Mouse (Mus musculus) forebrain, embryonic 16.5 days (tissue): ENCODE results near the gene Tead2. TPM values are rescaled to one million over a fixed set of nuclear protein-coding genes. Genes with fewer than 3 reads are reported as not detected.

Experiments used
- ATAC-seq: fragments of 200-750 bp; cut with Nextera tagmentation; 2 replicates; pipeline ENCODE4 v1.8.0; 2017; ENCODE audit warnings: mild to moderate bottlenecking, moderate library complexity
- H3K27ac ChIP-seq: fragments of 300-500 bp; sonication (generic); 2 replicates; pipeline ENCODE4 v1.5.1; 2014; ENCODE audit warnings: low read length, control low read depth
- H3K27me3 ChIP-seq: fragments of 300-500 bp; sonication (generic); replicated peaks from 2 replicates; pipeline ENCODE4 v1.6.1; 2014; ENCODE audit warnings: low read length; ENCODE audit not compliant: control insufficient read depth, insufficient read depth
- H3K36me3 ChIP-seq: fragments of 300-500 bp; sonication (generic); 2 replicates; pipeline ENCODE4 v1.6.1; 2014; ENCODE audit not compliant: control insufficient read depth, insufficient read depth
- H3K4me1 ChIP-seq: fragments of 300-500 bp; sonication (generic); replicated peaks from 2 replicates; pipeline ENCODE4 v1.6.1; 2014; ENCODE audit warnings: low read length; ENCODE audit not compliant: control insufficient read depth, insufficient read depth
- H3K4me2 ChIP-seq: fragments of 300-500 bp; sonication (generic); 2 replicates; pipeline ENCODE4 v1.6.1; 2014; ENCODE audit warnings: mild to moderate bottlenecking, low read length, control low read depth
- H3K4me3 ChIP-seq: fragments of 300-500 bp; sonication (generic); replicated peaks from 2 replicates; pipeline ENCODE4 v1.5.1; 2014; ENCODE audit warnings: mild to moderate bottlenecking, low read length, control low read depth
- H3K9ac ChIP-seq: fragments of 300-500 bp; sonication (generic); replicated peaks from 2 replicates; pipeline ENCODE4 v1.6.1; 2014; ENCODE audit warnings: low read depth, low read length, control low read depth
- H3K9me3 ChIP-seq: fragments of 300-500 bp; sonication (generic); 2 replicates; pipeline ENCODE4 v1.6.1; 2016; ENCODE audit warnings: low read length; ENCODE audit not compliant: control insufficient read depth
- WGBS: fragments of 180-500 bp; shearing (Covaris S2); extraction: QIAGEN DNeasy Blood & Tissue Kit; methylation state at CpG from one replicate; pipeline ENCODE4 v1.1.7; 2014; 5-methylcytosine and 5-hydroxymethylcytosine counted together
- polyA plus RNA-seq: library from polyadenylated mRNA; unstranded; fragments of >200 nt; fragmentation: Nextera tagmentation; extraction: Ambion mirVana; gene quantifications from 2 replicates; pipeline ENCODE4 v1.2.1, GENCODE M21; 2015

The Tead2 gene
- polyA plus RNA-seq, 1 experiment from 2014 or later: 79.5 TPM

DNA sequence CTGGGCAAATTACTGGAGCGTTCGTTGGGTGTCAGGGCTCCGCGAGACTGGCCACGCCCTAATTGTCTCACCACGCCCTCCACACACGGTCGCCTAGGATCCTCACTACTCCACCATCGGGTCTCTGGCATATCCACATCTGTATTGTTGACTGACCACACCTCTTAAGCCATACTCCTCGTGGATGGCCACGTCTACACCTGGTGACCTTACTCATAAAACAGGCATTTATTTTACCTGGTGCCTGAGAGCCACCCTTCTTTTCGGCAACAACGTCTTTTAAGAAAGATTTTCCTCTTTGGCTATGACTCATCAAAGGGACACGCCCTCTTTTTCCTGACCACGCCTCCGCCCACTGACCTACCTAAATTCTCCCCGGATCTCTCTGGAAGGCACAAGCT, 3.7 kb upstream of the Tead2 start, which contains the start of gene Dkkl1:
TSS of gene Dkkl1 (minus strand) at position 297 of the 401 bp plus-strand sequence.
- Histone ChIP-seq H3K36me3 (no peaks in the 10 kb centered on the region), H3K4me2 (peak within 1 kb of the TSS; percentile 7; the same call in 1 of the 2 replicates), H3K4me3 (no peak within 1 kb of the TSS), H3K9me3 (no peaks in the 10 kb centered on the region; the same call in 1 of the 2 replicates), H3K4me1 (peaks cover 21% of the 10 kb centered on the region), H3K9ac (no peak within 1 kb of the TSS), H3K27ac (no peak within 1 kb of the TSS), H3K27me3 (peaks cover 15% of the 10 kb centered on the region)
- ATAC-seq: no peak
- 5% methylated on average over 17 of the region's 17 CpGs for WGBS

DNA sequence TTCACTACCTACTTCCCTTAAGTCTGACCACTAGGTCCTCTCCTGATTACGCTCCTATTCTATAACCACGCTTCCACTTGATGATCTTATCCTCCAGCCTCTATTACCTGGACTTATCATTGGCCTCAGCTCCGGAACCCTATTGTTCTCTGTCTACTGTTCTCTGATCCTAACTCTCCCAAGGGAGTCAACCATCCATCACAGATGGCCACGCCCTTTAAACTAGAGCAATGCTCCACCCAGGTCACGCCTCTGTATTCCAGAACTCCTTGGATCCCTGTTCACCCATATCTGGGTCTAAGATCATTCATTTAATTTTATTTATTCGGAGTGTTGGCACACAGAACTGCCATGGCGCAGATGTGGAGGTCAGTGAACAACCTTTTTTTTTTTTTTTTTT, 3.2 kb upstream of the Tead2 start:
- no peak overlapping the region for H3K4me3 ChIP-seq
- no peak overlapping the region for H3K27ac ChIP-seq
- H3K4me1 ChIP-seq: peaks cover 26% of the 10 kb centered on the region
- ATAC-seq: no peak
- WGBS: 80% methylated on average over 7 of the region's 7 CpGs
- no peaks in the 10 kb centered on the region for H3K36me3 ChIP-seq
- H3K9ac ChIP-seq: no peak overlapping the region
- H3K9me3 ChIP-seq: no peaks in the 10 kb centered on the region; the same call in 1 of the 2 replicates
- H3K27me3 ChIP-seq: peaks cover 15% of the 10 kb centered on the region
- no peak overlapping the region for H3K4me2 ChIP-seq

DNA sequence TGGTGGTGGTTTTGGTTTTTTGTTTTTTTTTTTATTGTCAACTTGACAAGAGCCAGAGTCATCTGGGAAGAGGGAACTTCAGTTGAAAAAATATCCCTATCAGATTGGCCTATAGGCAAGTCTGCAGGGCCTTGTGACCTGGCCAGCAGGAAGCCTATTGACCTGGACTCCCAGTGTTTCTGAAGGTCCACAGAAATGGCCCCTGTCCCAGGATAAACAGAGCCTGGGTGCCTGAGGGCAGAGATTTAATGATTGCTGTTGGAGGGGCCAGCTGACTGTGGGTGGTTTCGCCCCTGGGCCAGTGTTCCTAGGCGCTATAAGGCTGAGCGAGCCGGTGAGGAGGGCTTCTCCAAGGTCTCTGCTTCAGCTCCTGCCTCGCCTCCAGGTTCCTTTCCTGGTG, 1.8 kb upstream of the Tead2 start:
- no peak overlapping the region for H3K27ac ChIP-seq
- no peaks in the 10 kb centered on the region; the same call in 1 of the 2 replicates for H3K9me3 ChIP-seq
- no peak overlapping the region for H3K9ac ChIP-seq
- H3K36me3 ChIP-seq: no peaks in the 10 kb centered on the region
- H3K4me3 ChIP-seq: no peak overlapping the region
- peaks cover 32% of the 10 kb centered on the region for H3K4me1 ChIP-seq
- WGBS: 61% methylated on average over 5 of the region's 5 CpGs
- no peak for ATAC-seq
- H3K27me3 ChIP-seq: peaks cover 15% of the 10 kb centered on the region
- no peak overlapping the region for H3K4me2 ChIP-seq

DNA sequence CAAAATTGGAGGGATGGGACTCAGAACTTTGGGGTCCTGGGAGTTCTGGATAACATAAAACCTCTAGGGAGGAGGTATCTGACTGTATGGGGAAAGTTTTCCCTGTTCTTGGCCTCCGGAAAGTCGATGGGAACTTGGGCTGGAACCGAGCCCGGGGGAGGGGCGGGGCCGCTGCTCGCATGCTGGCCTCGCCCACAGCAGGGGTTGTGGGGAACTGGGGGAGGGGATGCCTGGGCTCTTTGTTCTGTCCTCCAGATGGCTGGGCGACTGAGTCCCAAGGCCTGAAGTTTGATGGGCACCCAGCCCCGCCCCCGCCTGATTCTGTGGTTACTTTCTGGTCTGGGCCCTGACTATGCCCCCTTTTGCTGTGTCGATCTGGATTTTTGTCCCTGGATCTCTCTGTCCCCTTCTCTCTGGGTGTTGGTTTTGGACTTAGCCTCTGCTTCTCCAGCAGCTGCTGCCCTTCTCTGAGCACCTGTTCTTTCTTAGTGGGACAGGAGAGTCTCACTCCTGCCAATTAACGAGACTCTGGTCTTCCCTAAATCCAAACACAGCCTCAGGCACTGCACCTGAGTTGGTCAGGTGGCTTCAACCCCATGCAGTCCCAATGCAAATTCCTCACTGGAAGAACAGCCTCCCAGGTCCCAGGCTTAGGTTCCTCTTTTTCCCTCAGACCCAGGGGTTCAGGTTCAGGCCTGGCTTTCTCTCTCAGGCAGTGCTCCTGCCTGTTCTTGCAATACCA, 1.1 kb downstream of the Tead2 start:
- H3K4me1 ChIP-seq: peaks cover 32% of the 10 kb centered on the region
- H3K4me3 ChIP-seq: peak overlapping the region; percentile 56
- H3K4me2 ChIP-seq: peak overlapping the region; percentile 85
- peaks cover 5% of the 10 kb centered on the region for H3K27me3 ChIP-seq
- 0% methylated on average over 13 of the region's 13 CpGs for WGBS
- H3K9ac ChIP-seq: peak overlapping the region; percentile 81
- no peaks in the 10 kb centered on the region; the same call in 1 of the 2 replicates for H3K9me3 ChIP-seq
- H3K36me3 ChIP-seq: peaks cover 2% of the 10 kb centered on the region; the same call in 1 of the 2 replicates
- H3K27ac ChIP-seq: peak overlapping the region; percentile 60
- peak; percentile 82 for ATAC-seq

DNA sequence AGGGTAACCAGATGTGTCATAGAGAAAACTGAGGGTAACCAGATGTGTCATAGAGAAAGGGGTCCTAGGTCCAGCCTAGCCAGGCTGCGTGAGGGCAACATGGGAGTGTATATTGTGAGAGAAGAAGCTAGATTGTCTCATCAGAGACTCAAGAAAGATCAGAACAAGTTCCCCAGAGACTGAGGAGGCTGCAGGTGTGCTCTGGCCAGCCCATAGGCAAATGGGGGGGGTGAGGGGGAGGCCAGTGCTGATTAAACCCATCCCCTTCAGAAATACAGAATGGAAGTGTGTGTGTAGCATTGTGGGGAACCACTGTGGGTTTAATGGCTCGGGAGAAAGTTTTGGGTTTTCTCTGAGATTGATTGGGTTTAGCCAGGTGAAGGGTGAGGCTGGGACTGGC, 6.1 kb downstream of the Tead2 start:
- 87% methylated on average over 2 of the region's 2 CpGs for WGBS
- ATAC-seq: no peak

DNA sequence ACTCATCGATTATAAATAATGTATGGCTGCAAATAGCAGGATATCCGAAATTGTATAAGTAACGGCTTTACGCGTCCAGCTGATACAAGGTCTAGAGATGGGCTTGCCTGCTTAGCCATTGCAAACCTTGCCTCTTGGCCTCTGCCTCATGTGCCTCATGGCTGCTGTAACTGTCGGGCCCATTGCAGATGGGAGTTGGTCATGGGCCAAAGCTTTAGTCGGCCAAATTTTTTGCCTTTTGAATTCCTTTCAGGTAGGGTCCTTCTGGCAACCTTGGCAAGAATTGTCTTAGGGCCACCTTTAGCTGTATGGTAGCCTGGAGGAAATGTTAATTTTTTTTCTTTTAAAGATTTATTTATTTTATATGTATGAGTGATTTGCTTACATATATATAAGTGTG, 9.3 kb downstream of the Tead2 start:
- Histone ChIP-seq H3K9ac (no peak overlapping the region), H3K4me3 (no peak overlapping the region), H3K4me2 (no peak overlapping the region), H3K27ac (no peak overlapping the region), H3K36me3 (peaks cover 2% of the 10 kb centered on the region; the same call in 1 of the 2 replicates), H3K4me1 (no peaks in the 10 kb centered on the region), H3K27me3 (no peaks in the 10 kb centered on the region), H3K9me3 (no peaks in the 10 kb centered on the region)
- ATAC-seq: no peak
- 85% methylated on average over 7 of the region's 7 CpGs for WGBS

More for the DNA sequence above, 6.1 kb downstream of the Tead2 start:
- no peaks in the 10 kb centered on the region for H3K9me3 ChIP-seq
- peaks cover 12% of the 10 kb centered on the region for H3K4me1 ChIP-seq
- H3K36me3 ChIP-seq: peaks cover 2% of the 10 kb centered on the region; the same call in 1 of the 2 replicates
- H3K4me3 ChIP-seq: no peak overlapping the region
- no peak overlapping the region for H3K9ac ChIP-seq
- H3K27me3 ChIP-seq: no peaks in the 10 kb centered on the region
- no peak overlapping the region for H3K27ac ChIP-seq
- no peak overlapping the region for H3K4me2 ChIP-seq

DNA sequence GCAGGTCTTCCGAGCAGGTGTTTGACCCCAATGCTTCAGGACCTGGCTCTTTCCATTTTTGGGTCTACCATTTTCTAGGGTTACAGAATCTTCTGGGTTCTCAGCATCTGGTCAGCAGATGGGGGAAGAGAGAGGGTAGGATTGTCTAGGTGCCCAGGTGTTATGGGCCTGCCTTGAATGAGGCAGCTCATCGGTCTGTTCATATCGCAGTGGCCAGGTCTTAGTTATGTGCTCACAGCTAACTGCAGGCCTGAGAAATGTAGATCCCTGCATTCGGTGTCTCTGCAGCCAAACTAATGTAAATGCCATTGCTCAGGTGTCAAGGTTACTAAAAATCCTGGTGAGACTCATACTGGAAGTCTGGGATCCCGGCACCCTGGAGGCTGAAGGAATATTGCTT, 10.9 kb downstream of the Tead2 start:
- 96% methylated on average over 5 of the region's 5 CpGs for WGBS
- Histone ChIP-seq H3K27me3 (no peaks in the 10 kb centered on the region), H3K4me3 (no peak overlapping the region), H3K27ac (no peak overlapping the region), H3K4me1 (no peaks in the 10 kb centered on the region), H3K4me2 (no peak overlapping the region), H3K9ac (no peak overlapping the region), H3K9me3 (no peaks in the 10 kb centered on the region), H3K36me3 (no peaks in the 10 kb centered on the region)
- no peak for ATAC-seq

DNA sequence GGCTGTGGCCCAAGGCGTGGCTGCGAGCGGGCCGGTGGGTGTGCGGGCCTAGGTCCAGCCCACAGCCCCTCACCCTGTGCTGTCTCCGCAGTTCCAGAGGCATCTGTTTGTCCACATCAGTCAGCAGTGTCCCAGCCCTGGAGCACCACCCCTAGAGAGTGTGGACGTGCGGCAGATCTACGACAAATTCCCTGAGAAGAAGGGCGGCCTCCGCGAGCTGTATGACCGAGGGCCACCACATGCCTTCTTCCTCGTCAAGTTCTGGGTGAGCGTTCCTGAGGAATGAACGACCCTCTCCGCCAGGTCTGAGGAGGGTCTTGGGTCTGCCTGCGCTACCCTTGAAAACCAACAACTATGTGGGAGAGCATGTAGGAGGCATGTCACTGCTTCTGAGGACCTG, 13.0 kb downstream of the Tead2 start:
- peaks cover 6% of the 10 kb centered on the region for H3K4me1 ChIP-seq
- no peaks in the 10 kb centered on the region for H3K27me3 ChIP-seq
- no peaks in the 10 kb centered on the region for H3K9me3 ChIP-seq
- no peak for ATAC-seq
- H3K9ac ChIP-seq: no peak overlapping the region
- WGBS: 96% methylated on average over 18 of the region's 18 CpGs
- no peak overlapping the region for H3K27ac ChIP-seq
- H3K4me3 ChIP-seq: no peak overlapping the region
- H3K36me3 ChIP-seq: no peaks in the 10 kb centered on the region
- H3K4me2 ChIP-seq: no peak overlapping the region

DNA sequence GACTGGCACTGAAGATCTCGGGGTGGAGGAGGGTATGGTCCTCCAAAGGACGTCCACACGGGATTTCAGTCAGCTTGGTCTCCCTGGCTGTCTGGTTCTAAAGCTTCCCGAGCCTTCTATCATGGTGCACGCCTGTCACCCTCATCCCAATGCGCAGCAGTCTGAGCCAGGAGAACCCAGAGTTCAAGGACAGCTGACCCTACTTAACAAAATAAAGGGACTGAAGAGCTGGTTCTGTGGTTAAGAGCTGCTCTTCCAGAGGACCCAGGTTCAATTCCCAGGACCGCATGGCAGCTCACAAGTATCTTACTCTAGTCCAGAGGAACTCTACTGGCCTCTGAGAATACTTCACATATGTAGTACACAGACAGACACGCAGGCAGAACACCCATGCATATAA, 13.5 kb downstream of the Tead2 start:
- Histone ChIP-seq H3K27me3 (no peaks in the 10 kb centered on the region), H3K4me1 (peaks cover 11% of the 10 kb centered on the region), H3K9ac (no peak overlapping the region), H3K9me3 (no peaks in the 10 kb centered on the region), H3K4me2 (no peak overlapping the region), H3K4me3 (no peak overlapping the region), H3K27ac (no peak overlapping the region), H3K36me3 (no peaks in the 10 kb centered on the region)
- no peak for ATAC-seq
- WGBS: 94% methylated on average over 8 of the region's 8 CpGs
